Mouse (Mus musculus) E14TG2a.4 (cell line): ENCODE measurements at regions not wholly inside any gene's neighbourhood (a gene's known extent, or its start where the extent isn't known, plus 50 kb on each side); places are given as distances from the start of the nearest gene placed in this dataset.

Source experiments
- CTCF ChIP-seq: conservative IDR thresholded peaks from 2 replicates; pipeline ENCODE4 v1.5.1; 2014; ENCODE audit warnings: low read length
- NANOG ChIP-seq: IDR thresholded peaks from 2 replicates; pipeline ENCODE4 v1.6.1; 2014; ENCODE audit warnings: borderline replicate concordance, low read length, mixed read lengths
- POU5F1 ChIP-seq: IDR thresholded peaks from 2 replicates; pipeline ENCODE4 v1.6.1; 2014; ENCODE audit warnings: low read length, borderline replicate concordance

DNA sequence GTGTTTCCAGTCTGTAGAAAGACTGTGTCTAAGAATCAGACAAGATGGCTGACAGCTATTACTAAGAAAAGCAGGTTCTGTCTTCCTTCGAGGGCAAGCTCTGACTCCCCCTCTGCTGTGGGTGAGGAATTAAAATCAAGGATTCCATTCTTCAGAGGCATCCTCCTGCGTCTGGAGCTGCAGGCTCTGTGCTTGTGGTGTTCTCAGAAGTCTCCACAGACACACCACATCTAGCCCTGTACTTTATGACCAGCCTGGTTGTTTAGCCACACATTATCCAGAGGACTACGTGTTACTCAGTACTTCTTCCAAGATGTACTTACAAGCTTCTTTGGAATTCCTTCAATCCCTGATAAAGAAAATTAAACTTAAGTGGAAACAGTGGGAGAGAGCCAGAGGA, 258.5 kb downstream of the Dkk2 start:
- no peak for TF ChIP-seq CTCF
- no peak for TF ChIP-seq POU5F1
- no peak for TF ChIP-seq NANOG
